Mouse (Mus musculus) embryonic facial prominence, embryonic 14.5 days (tissue): ENCODE measurements around the gene Lipi. TPM values are rescaled to one million over a fixed set of nuclear protein-coding genes. Genes with fewer than 3 reads are reported as not detected.

Experiments used
- ATAC-seq: fragments of 200-750 bp; cut with Nextera tagmentation; 2 replicates; pipeline ENCODE4 v1.8.0; 2017; ENCODE audit warnings: low read depth, moderate number of reproducible peaks, moderate TSS enrichment
- DNase-seq: peaks from one replicate; pipeline ENCODE4 v3.0.0-alpha.2; 2015; ENCODE audit warnings: low spot score
- H3K27ac ChIP-seq: fragments of 300-500 bp; sonication (generic); replicated peaks from 2 replicates; pipeline ENCODE4 v1.5.1; 2014; ENCODE audit warnings: low read depth, mild to moderate bottlenecking, low read length, moderate library complexity
- H3K27me3 ChIP-seq: fragments of 300-500 bp; sonication (generic); replicated peaks from 2 replicates; pipeline ENCODE4 v1.6.1; 2014; ENCODE audit warnings: low read length; ENCODE audit not compliant: control insufficient read depth, insufficient read depth
- H3K36me3 ChIP-seq: fragments of 300-500 bp; sonication (generic); 2 replicates; pipeline ENCODE4 v1.6.1; 2014; ENCODE audit warnings: low read length, mixed read lengths; ENCODE audit not compliant: control insufficient read depth, insufficient read depth
- H3K4me1 ChIP-seq: fragments of 300-500 bp; sonication (generic); 2 replicates; pipeline ENCODE4 v1.6.1; 2014; ENCODE audit warnings: antibody characterized with exemption, low read length; ENCODE audit not compliant: control insufficient read depth, insufficient read depth
- H3K4me2 ChIP-seq: fragments of 300-500 bp; sonication (generic); 2 replicates; pipeline ENCODE4 v1.6.1; 2014; ENCODE audit warnings: low read depth, mild to moderate bottlenecking, low read length, moderate library complexity, mixed read lengths
- H3K4me3 ChIP-seq: fragments of 300-500 bp; sonication (generic); 2 replicates; pipeline ENCODE4 v1.5.1; 2014; ENCODE audit warnings: low read depth, mild to moderate bottlenecking, low read length
- H3K9ac ChIP-seq: fragments of 300-500 bp; sonication (generic); 2 replicates; pipeline ENCODE4 v1.6.1; 2014; ENCODE audit warnings: low read depth, mild to moderate bottlenecking, low read length, moderate library complexity, mixed read lengths
- H3K9me3 ChIP-seq: fragments of 300-500 bp; sonication (generic); 2 replicates; pipeline ENCODE4 v1.6.1; 2016; ENCODE audit warnings: low read length; ENCODE audit not compliant: control insufficient read depth
- WGBS: fragments of 180-500 bp; shearing (Covaris S2); extraction: QIAGEN DNeasy Blood & Tissue Kit; methylation state at CpG from one replicate; pipeline ENCODE4 v1.1.7; 2014; 5-methylcytosine and 5-hydroxymethylcytosine counted together
- polyA plus RNA-seq: library from polyadenylated mRNA; unstranded; fragments of >200 nt; fragmentation: Nextera tagmentation; extraction: Ambion mirVana; gene quantifications from 2 replicates; pipeline ENCODE4 v1.2.1, GENCODE M21; 2014

Gene Lipi
- polyA plus RNA-seq, 1 experiment from 2014 or later: 4.0 TPM

GRCm38 (mm10) chr16:75582279-75582678 lies 3.6 kb downstream of the Lipi start:
- ATAC-seq (no peak), DNase-seq (no peak)
- H3K27me3 ChIP-seq: no peaks in the 10 kb centered on the region
- no peak overlapping the region for H3K27ac ChIP-seq
- H3K4me3 ChIP-seq: no peak overlapping the region
- no peaks in the 10 kb centered on the region for H3K4me1 ChIP-seq
- no peak overlapping the region for H3K9ac ChIP-seq
- WGBS: 75% methylated on average over 5 of the region's 5 CpGs
- H3K9me3 ChIP-seq: no peaks in the 10 kb centered on the region
- no peak overlapping the region for H3K4me2 ChIP-seq
- no peaks in the 10 kb centered on the region for H3K36me3 ChIP-seq

GRCm38 (mm10) chr16:75562910-75563309 lies 23.0 kb downstream of the Lipi start:
- H3K4me3 ChIP-seq: no peak overlapping the region
- H3K9me3 ChIP-seq: no peaks in the 10 kb centered on the region
- ATAC-seq: no peak
- no peak for DNase-seq
- H3K27me3 ChIP-seq: no peaks in the 10 kb centered on the region
- no peaks in the 10 kb centered on the region for H3K36me3 ChIP-seq
- H3K4me2 ChIP-seq: no peak overlapping the region
- H3K9ac ChIP-seq: no peak overlapping the region
- WGBS: 91% methylated on average over 2 of the region's 2 CpGs
- no peaks in the 10 kb centered on the region for H3K4me1 ChIP-seq
- no peak overlapping the region for H3K27ac ChIP-seq

GRCm38 (mm10) chr16:75545310-75545709 lies 40.6 kb downstream of the Lipi start:
- no peak for ATAC-seq
- H3K4me1 ChIP-seq: no peaks in the 10 kb centered on the region
- no peak overlapping the region for H3K9ac ChIP-seq
- no peaks in the 10 kb centered on the region for H3K9me3 ChIP-seq
- H3K4me2 ChIP-seq: no peak overlapping the region
- WGBS: 60% methylated on average over 1 of the region's 1 CpGs
- H3K27ac ChIP-seq: no peak overlapping the region
- no peak overlapping the region for H3K4me3 ChIP-seq
- H3K27me3 ChIP-seq: no peaks in the 10 kb centered on the region
- H3K36me3 ChIP-seq: no peaks in the 10 kb centered on the region
- no peak for DNase-seq

GRCm38 (mm10) chr16:75537784-75538565 lies 47.9 kb downstream of the Lipi start:
- no peaks in the 10 kb centered on the region for H3K4me1 ChIP-seq
- H3K36me3 ChIP-seq: no peaks in the 10 kb centered on the region
- no peaks in the 10 kb centered on the region for H3K27me3 ChIP-seq
- no peaks in the 10 kb centered on the region for H3K9me3 ChIP-seq
- no peak overlapping the region for H3K9ac ChIP-seq
- no peak overlapping the region for H3K4me2 ChIP-seq
- ATAC-seq (no peak), DNase-seq (no peak)
- WGBS: 75% methylated on average over 7 of the region's 7 CpGs
- no peak overlapping the region for H3K4me3 ChIP-seq
- H3K27ac ChIP-seq: no peak overlapping the region

- Histone ChIP-seq H3K27ac (no peak overlapping the region), H3K4me3 (no peak overlapping the region), H3K9me3 (no peaks in the 10 kb centered on the region), H3K36me3 (no peaks in the 10 kb centered on the region), H3K9ac (no peak overlapping the region), H3K4me1 (no peaks in the 10 kb centered on the region), H3K27me3 (no peaks in the 10 kb centered on the region), H3K4me2 (no peak overlapping the region)
- ATAC-seq (no peak), DNase-seq (peak; percentile 31)
- 22% methylated on average over 1 of the region's 1 CpGs for WGBS
Measured at GRCm38 (mm10) chr16:75531705-75532104, 54.2 kb downstream of the Lipi start.

- no peak for DNase-seq
- Histone ChIP-seq H3K9me3 (no peaks in the 10 kb centered on the region), H3K27me3 (no peaks in the 10 kb centered on the region), H3K4me2 (no peak overlapping the region), H3K4me1 (no peaks in the 10 kb centered on the region), H3K27ac (no peak overlapping the region), H3K9ac (no peak overlapping the region), H3K36me3 (no peaks in the 10 kb centered on the region), H3K4me3 (no peak overlapping the region)
- 90% methylated on average over 4 of the region's 4 CpGs for WGBS
- ATAC-seq: peak; percentile 63; the same call in 1 of the 2 replicates
Measured at GRCm38 (mm10) chr16:75496568-75496967, 89.3 kb downstream of the Lipi start.

Other genes starting within 250 kb of the Lipi start
- gene Rbm11, start 6.8 kb upstream of the Lipi start, polyA plus RNA-seq: 0.79 and 1.4 TPM in 2 replicates
- 38.4 and 39.3 TPM in 2 replicates for gene Hspa13, start 181.0 kb upstream of the Lipi start, polyA plus RNA-seq